Mouse (Mus musculus): ENCODE data around the gene Fbn1.

Gene Fbn1

DNA sequence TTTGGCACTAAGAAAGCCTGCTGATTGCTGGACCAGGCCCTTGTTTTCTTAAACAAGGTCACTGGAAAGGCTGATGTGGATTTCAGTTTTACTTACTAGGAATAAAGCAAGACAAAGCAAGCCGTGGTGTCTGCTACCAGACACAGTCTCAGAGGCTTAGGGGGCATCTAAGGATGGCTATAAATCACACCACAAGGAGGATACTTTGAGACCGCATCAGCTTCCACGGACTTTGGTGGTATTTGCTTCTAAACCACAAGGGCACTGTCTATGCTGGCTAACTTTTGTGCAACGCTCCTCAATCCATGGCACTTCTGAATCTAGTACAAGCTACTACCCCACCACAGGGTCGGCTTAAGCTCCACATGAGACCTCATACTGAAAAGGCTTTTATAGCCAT lies 167.4 kb downstream of the Fbn1 start:
- DNase-seq (ENCODE audit: low read depth, low spot score), result no peak

DNA sequence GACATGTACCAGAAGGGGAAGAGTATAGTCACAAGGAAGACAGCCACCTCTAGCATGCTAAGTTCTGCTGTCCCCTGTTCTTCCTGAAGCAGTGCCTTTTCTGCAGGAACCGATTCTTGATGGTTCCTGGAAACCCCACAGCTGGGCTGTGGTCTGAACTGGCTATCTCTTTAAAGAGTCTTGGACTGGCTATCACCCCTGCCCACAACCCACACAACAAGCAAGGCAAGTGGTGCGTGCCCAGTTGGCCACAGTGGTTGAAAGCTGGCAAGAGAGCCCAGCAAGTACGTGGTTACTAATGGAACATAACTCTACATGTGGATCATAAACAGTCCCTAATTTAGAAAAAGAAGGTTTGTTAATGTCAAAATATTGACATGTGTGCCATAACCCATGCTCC lies 170.6 kb downstream of the Fbn1 start:
- no peak for DNase-seq (ENCODE audit: low read depth, low spot score)

DNA sequence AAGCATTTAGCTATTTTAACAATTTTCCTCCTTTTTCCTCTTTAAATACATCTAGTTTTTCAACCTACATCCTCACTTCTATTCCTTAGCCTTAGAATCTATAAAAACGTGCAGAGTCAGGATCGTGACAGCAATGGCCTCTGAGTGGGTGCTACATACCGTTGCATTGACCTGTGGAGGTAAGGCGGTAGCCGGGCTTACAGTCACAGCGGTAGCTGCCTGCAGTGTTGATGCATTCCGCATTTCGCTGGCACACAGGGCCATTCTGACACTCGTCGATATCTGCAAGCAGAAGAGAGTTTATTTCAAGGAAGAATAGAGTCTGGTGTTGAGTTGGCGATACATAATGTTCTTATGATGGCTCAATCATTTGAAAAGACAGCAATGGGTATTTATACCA lies 172.6 kb downstream of the Fbn1 start:
- no peak for DNase-seq (ENCODE audit: low read depth, low spot score)

DNA sequence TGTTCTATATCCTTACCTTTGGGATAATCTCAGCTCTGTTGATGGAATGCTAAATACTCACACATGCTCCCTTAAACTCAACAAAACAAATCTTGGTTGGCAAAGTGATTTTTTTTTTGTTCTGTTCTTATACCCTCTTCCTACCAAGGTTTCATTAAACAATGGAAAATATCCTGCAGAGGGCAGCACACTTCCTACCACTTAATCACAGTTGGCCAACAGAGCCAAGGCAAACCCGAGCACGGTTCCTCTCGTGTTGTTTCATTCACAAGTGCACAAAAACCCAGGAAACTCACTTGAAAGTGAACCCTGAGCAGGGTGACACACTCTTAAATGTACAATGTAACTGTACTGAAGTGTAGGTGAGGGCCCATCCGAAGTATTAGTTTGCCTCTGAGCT lies 173.6 kb downstream of the Fbn1 start:
- no peak for DNase-seq (ENCODE audit: low read depth, low spot score)

- DNase-seq (ENCODE audit: low read depth, low spot score), result no peak
Measured at GRCm38 (mm10) chr2:125331581-125331980, 176.2 kb downstream of the Fbn1 start.

- DNase-seq (ENCODE audit: low read depth, low spot score), result no peak
Measured at GRCm38 (mm10) chr2:125330506-125330905, 177.3 kb downstream of the Fbn1 start.

DNA sequence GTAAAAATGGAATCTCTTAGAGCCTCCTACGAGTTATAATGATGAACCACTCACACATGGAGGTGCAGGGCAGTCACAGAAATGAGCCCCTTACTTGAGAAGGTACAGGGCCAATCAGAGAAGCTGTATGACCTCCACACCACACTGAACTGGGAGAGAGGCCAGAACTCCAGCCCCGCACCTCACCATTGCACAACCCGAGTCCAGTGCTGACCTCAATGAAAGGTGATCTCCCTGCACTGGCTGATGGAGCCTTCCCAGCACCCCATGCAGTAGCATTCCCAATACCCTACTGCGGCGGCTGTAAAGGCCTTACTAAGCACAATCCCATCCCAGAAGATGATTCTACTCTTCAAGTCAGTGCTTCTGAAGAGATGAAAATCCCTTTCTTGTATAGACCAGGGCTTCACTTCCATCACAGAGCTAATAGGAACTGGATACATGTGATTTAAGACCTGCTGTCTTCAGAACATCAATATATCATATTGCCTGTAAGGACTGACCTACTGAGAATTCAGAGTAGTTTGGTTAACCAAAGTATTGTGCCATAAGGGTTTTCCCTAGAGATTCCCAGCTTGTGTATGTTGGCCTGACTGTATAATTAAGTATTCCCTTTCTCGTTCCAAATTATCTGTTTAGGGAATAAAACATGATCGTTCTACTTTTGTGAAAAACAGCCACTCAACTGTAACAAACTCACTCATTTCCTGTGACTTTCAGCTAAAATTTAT lies 182.5 kb downstream of the Fbn1 start:
- DNase-seq (ENCODE audit: low read depth, low spot score), result no peak

GRCm38 (mm10) chr2:125324455-125324854 lies 183.3 kb downstream of the Fbn1 start:
- DNase-seq (ENCODE audit: low read depth, low spot score), result no peak

GRCm38 (mm10) chr2:125323347-125323746 lies 184.4 kb downstream of the Fbn1 start:
- DNase-seq (ENCODE audit: low read depth, low spot score), result no peak

GRCm38 (mm10) chr2:125322581-125322980 lies 185.2 kb downstream of the Fbn1 start:
- DNase-seq (ENCODE audit: low read depth, low spot score), result no peak

DNA sequence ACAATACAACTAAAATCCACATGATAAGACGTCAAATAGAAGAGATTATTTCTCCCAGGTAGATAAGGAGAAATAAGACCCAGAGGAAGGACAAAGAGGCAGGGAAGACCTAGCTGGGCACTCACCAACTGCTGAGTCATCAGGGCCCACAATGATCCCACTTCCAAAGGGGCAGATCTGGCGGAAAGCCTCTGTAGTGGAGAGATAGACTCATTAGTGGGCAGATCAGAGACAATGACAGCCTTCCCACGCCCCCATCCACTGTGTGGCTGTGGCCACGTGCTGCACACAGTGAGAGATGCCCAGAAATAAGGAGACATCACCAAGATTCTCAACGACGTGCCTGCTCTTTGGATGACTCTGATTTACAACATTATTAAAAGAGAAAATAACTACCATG lies 186.7 kb downstream of the Fbn1 start:
- no peak for DNase-seq (ENCODE audit: low read depth, low spot score)

DNA sequence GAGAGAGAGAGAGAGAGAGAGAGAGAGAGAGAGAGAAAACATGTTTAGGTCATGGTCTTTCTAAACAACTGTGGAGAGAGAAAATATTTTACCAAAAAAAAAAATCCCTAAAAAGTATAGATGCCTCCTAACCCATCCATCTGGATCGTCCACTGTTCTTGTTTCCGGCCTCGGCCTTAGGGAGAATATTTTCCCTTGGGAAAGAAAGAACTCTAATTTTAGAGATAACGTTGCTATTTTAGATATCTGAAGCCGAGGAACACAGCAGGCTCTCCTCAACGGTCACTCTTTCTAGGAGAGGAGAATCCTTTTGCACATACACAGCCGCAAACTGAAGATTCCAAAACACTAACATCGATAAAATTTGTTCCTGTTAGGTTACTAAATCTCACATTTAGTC lies 188.1 kb downstream of the Fbn1 start:
- DNase-seq (ENCODE audit: low read depth, low spot score), result no peak

- DNase-seq (ENCODE audit: low read depth, low spot score), result no peak
Measured at GRCm38 (mm10) chr2:125318371-125319061, 189.3 kb downstream of the Fbn1 start.

- DNase-seq (ENCODE audit: low read depth, low spot score), result no peak
Measured at GRCm38 (mm10) chr2:125315203-125315602, 192.6 kb downstream of the Fbn1 start.

DNA sequence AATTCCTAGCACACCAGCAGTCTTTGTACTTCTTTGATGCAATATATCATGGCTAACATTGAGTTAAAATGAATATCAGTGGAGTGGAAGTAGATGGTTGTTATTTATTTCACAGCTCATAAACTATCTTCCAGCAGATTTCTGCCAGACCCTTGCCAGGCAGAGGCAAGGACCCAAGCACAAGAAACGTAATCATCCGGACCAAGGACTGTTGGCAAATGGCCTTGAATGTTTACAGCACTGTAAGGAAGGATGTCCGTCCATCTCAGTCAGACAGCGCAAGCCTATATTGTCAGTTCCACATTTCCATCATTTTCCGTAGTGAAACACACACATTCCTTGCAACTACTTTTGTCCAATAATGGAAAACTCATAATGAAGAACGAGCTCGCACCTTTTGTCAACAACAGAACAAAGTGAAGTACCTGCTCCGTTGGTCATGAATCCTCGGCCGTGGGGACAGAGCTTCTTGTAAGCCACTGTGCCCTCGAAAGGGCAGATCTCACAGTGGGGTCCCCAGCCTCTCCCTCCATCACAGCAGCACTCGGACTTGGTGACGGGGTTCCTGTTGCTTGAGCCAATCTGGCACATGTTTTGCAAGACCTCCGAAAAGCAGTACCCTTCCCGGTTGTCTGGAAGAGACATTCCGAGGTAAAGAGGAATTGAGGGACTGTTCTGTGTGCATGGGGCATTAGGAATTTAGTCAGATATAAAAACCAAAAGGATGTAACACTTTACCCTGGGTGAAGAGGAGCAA lies 193.4 kb downstream of the Fbn1 start:
- no peak for DNase-seq (ENCODE audit: low read depth, low spot score)

DNA sequence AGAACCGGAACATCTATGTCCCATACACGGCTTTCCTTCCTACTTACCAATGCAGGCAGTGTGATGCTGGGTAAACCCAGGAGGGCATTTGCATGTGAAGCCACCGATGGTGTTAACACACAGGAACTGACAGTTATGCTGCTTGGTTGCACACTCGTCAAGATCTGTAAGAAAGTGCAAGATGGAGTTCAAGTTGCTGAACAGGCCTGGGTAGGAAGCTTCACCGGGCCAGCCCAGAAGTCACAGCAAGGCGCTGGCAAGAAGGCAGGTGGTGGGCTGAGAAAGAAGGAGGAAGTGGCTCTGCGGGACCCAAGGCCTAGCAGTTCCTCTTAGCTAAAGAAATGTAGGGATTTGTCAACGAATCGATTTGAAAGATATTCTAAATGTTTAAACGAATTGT lies 198.1 kb downstream of the Fbn1 start:
- DNase-seq (ENCODE audit: low read depth, low spot score), result no peak

- no peak for DNase-seq (ENCODE audit: low read depth, low spot score)
Measured at GRCm38 (mm10) chr2:125305671-125306070, 202.1 kb downstream of the Fbn1 start.

DNA sequence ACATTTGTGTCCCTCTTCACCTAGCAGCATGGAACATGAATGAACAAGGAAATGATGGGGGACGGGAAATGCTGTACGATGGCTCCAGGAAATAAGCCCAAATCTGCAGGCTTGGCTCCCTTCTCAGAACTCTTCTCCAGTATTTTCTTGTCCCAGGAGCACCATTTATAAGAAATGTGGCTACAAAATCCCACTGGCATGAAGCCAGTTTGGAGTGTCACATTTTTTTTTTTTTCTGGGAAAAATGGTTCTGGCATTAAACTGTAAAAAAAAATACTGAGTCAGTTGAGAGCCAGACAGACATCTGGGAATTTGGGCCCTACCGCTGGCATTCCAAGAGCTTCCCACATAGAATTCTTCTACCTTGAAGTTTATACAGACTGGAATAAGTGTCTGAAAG lies 203.0 kb downstream of the Fbn1 start:
- no peak for DNase-seq (ENCODE audit: low read depth, low spot score)

DNA sequence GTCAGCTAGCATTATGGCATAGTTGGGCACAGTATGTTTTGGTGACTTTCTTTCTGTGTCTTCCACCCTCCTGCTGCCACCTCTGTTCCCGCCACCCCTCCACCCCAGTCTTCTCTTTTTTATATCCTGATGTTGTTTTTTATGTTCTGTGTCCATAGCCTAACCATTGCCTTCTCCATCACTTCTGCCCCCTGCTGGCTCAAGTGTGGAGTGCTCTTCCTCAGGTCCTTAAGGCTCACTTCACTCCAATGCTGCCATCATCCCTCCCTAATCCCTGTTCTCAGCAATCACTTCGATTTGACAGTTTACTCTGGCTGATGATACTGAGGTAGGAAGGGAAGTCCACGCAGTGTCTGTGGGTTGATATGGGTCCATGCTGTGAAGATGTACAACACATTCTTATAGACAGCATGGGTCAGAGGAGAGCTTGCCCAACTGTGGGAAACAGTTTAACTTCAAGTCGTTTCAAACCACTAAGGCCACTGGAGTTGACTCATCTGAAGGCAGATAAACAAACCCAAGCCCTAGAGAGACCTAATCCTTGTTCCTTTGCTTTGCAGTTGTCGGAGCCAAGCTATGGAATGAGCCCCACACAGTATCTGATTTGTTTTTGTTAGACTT lies 203.9 kb downstream of the Fbn1 start:
- DNase-seq (ENCODE audit: low read depth, low spot score), result no peak

- no peak for DNase-seq (ENCODE audit: low read depth, low spot score)
Measured at GRCm38 (mm10) chr2:125302625-125302924, 205.2 kb downstream of the Fbn1 start.

GRCm38 (mm10) chr2:125301877-125302624 lies 205.7 kb downstream of the Fbn1 start:
- DNase-seq (ENCODE audit: low read depth, low spot score), result no peak

DNA sequence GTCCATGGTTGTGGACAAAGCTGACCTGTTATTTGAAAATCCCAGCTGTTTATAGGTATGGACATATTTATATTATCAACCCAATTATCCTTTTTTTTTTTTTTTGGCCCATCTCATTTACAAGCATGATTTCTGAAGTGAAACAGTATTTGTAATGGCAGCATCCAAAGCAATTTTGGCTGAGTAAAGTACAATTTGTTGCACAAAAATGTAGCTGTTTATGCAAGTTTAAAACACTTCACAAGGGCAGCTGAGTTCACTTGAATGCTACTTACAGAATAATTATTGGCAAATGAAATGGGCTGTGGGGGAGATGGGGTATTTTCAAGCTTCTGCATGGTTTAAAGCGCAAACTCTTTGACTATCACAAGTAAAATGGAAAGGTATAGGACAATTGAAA lies 209.0 kb downstream of the Fbn1 start:
- no peak for DNase-seq (ENCODE audit: low read depth, low spot score)
